ENCODE assay signal across 8 mouse cellular contexts in the genomic region with DNA sequence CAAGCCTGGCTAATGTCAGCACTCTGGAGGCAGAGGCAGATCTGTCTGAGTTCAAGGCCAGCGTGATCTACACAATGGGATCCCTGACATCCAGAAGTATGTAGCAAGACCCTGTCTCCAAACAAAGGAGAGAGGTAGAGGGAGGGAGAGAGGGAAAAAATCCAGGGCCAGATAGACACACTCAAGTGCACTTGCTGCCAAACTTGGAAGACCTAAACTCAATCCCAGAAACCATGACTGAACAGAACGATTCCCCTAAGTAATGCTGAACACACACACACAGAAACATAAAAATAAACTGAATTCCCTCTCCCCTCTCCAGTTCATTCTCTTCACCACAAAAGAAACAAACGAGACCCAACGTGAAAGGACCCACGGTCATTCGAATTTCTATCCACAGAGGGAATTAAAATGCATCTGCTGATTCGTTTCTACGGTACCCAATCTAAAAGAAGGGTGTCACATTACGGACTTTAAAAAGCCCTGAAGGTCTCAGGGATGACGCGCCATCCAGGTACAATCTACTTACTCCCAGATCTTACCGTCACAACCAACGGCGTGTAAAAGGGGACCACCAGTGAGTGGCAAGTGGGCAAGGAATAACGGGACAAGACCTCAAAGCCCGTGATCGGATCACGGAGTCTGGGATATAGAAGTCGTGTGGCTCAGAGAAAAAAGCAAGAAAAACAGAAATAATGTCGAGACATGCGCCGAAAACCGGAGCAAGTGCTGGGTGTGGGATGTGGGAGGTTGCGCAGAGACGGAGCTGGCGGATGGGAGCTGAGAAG. TPM values are rescaled to one million over a fixed set of nuclear protein-coding genes. Genes with fewer than 3 reads are reported as not detected.
A peak's percentile ranks its signal among the peaks of the same experiment; 100 is the strongest.
DNase-seq lines count a peak whose midpoint lies in the region; ATAC-seq and TF ChIP-seq lines count a peak whose summit lies in the region.

No protein-coding gene starts in this region.

- TF ChIP-seq CTCF in G1E (IDR thresholded peaks at IDR 0.05; ENCODE audit: low read depth, low read length), result no peak
- TF ChIP-seq CTCF in embryonic fibroblast, embryonic 13.5 days (IDR thresholded peaks at IDR 0.05; ENCODE audit: borderline replicate concordance, insufficient read depth, low read length), result no peak

- no peak for ATAC-seq in heart, embryonic 13.5 days (ENCODE audit: extremely low read depth, insufficient number of reproducible peaks, low FRiP score, low TSS enrichment)
- no peak for ATAC-seq in G1E (ENCODE audit: extremely low read depth, insufficient number of reproducible peaks, low FRiP score, poor library complexity, severe bottlenecking)
- peak; percentile 15 for ATAC-seq in intestine, embryonic 15.5 days
- ATAC-seq in midbrain, embryonic 14.5 days (ENCODE audit: low FRiP score, low TSS enrichment), result peak; percentile 8; the same call in 1 of the 2 replicates

- peaks cover 23% of the 10 kb centered on the region for H3K4me1 ChIP-seq in heart, embryonic 13.5 days
- H3K4me1 ChIP-seq in G1E (ENCODE audit: insufficient read depth, low read depth, low read length), result peaks cover 35% of the 10 kb centered on the region
- no peaks in the 10 kb centered on the region; the same call in 1 of the 2 replicates for H3K4me1 ChIP-seq in embryonic fibroblast, embryonic 13.5 days (ENCODE audit: control insufficient read depth, insufficient read depth, low read length)
- peaks cover 12% of the 10 kb centered on the region for H3K4me1 ChIP-seq in intestine, embryonic 15.5 days (replicated peaks)
- peaks cover 18% of the 10 kb centered on the region for H3K4me1 ChIP-seq in midbrain, embryonic 14.5 days (ENCODE audit: control insufficient read depth, insufficient read depth, low read length)

- H3K27me3 ChIP-seq in heart, embryonic 13.5 days (replicated peaks), result no peaks in the 10 kb centered on the region
- no peaks in the 10 kb centered on the region for H3K27me3 ChIP-seq in G1E (ENCODE audit: insufficient read depth, low read length)
- H3K27me3 ChIP-seq in intestine, embryonic 15.5 days (replicated peaks), result no peaks in the 10 kb centered on the region
- no peaks in the 10 kb centered on the region for H3K27me3 ChIP-seq in midbrain, embryonic 14.5 days (ENCODE audit: control insufficient read depth, insufficient read depth, low read length)

- no peaks in the 10 kb centered on the region for H3K9me3 ChIP-seq in heart, embryonic 13.5 days
- no peaks in the 10 kb centered on the region for H3K9me3 ChIP-seq in G1E (replicated peaks)
- no peaks in the 10 kb centered on the region for H3K9me3 ChIP-seq in intestine, embryonic 15.5 days
- H3K9me3 ChIP-seq in midbrain, embryonic 14.5 days (ENCODE audit: control insufficient read depth, low read length), result no peaks in the 10 kb centered on the region

- H3K9ac ChIP-seq in heart, embryonic 13.5 days, result peak overlapping the region; percentile 100
- H3K9ac ChIP-seq in intestine, embryonic 15.5 days, result peak overlapping the region; percentile 95
- peak overlapping the region; percentile 97 for H3K9ac ChIP-seq in midbrain, embryonic 14.5 days (replicated peaks; ENCODE audit: low read length)

- no peak for DNase-seq in heart, adult 8-10 months (ENCODE audit: low spot score)
- DNase-seq in G1E (ENCODE audit: low spot score), result peak; percentile 6
- peak; percentile 19 for DNase-seq in midbrain, embryonic 14.5 days
- no peak for DNase-seq in B cell, adult 2 months
- DNase-seq in thymus, postnatal 25 days, result no peak

- H3K4me2 ChIP-seq in heart, embryonic 13.5 days, result peak overlapping the region; percentile 82
- peak overlapping the region; percentile 62 for H3K4me2 ChIP-seq in intestine, embryonic 15.5 days (replicated peaks)
- peak overlapping the region; percentile 80 for H3K4me2 ChIP-seq in midbrain, embryonic 14.5 days (ENCODE audit: low read length)

- H3K27ac ChIP-seq in heart, embryonic 13.5 days (replicated peaks), result peak overlapping the region; percentile 93
- H3K27ac ChIP-seq in embryonic fibroblast, embryonic 13.5 days (ENCODE audit: insufficient read depth, low read length), result peak overlapping the region; percentile 63
- peak overlapping the region; percentile 85 for H3K27ac ChIP-seq in intestine, embryonic 15.5 days
- peak overlapping the region; percentile 93 for H3K27ac ChIP-seq in midbrain, embryonic 14.5 days (replicated peaks; ENCODE audit: low read depth, low read length)

- peaks cover 38% of the 10 kb centered on the region for H3K36me3 ChIP-seq in heart, embryonic 13.5 days
- H3K36me3 ChIP-seq in G1E (replicated peaks), result peaks cover 41% of the 10 kb centered on the region
- peaks cover 13% of the 10 kb centered on the region for H3K36me3 ChIP-seq in intestine, embryonic 15.5 days
- H3K36me3 ChIP-seq in midbrain, embryonic 14.5 days (ENCODE audit: control insufficient read depth, insufficient read depth, low read length), result peaks cover 33% of the 10 kb centered on the region

- peak; percentile 51 for TF ChIP-seq POLR2A in embryonic fibroblast, embryonic 13.5 days (IDR thresholded peaks at IDR 0.05; ENCODE audit: low read depth, low read length)

- H3K4me3 ChIP-seq in heart, embryonic 13.5 days, result peak overlapping the region; percentile 98
- peak overlapping the region; percentile 98 for H3K4me3 ChIP-seq in G1E (ENCODE audit: low read depth, low read length)
- peak overlapping the region; percentile 92 for H3K4me3 ChIP-seq in embryonic fibroblast, embryonic 13.5 days (ENCODE audit: insufficient read depth, low read length)
- peak overlapping the region; percentile 69 for H3K4me3 ChIP-seq in intestine, embryonic 15.5 days (replicated peaks)
- H3K4me3 ChIP-seq in midbrain, embryonic 14.5 days (replicated peaks; ENCODE audit: low read depth, low read length), result peak overlapping the region; percentile 95

- WGBS in heart, embryonic 13.5 days, result 1% methylated on average over 26 of the region's 26 CpGs
- under 1% methylated on average over 26 of the region's 26 CpGs for WGBS in intestine, embryonic 15.5 days
- under 1% methylated on average over 26 of the region's 26 CpGs for WGBS in midbrain, embryonic 14.5 days

RNA-seq across cellular contexts. Expression of a gene that starts 0.7 kb away (rescaled TPM):
- 159 and 171 TPM in 2 replicates for polyA plus RNA-seq in heart, embryonic 13.5 days (2015; fragmentation: Nextera tagmentation; extraction: Ambion mirVana)
- 10 to 100 TPM; 53.6 to 60.6 (median 58.8) TPM for total RNA-seq in heart, adult 8-10 months (2022)
- 190 and 198 TPM in 2 replicates for total RNA-seq in G1E (2014; fragmentation: Nextera tagmentation)
- 282 and 303 TPM in 2 replicates for total RNA-seq in G1E (2017)
- polyA plus RNA-seq in G1E (2012), result 101 and 116 TPM in 2 replicates
- polyA plus RNA-seq in embryonic fibroblast, embryonic 13.5 days (2011; ENCODE audit: insufficient read length, low read depth, missing spikeins), result 102 and 112 TPM in 2 replicates
- 209 and 211 TPM in 2 replicates for polyA plus RNA-seq in intestine, embryonic 15.5 days (2015; fragmentation: Nextera tagmentation; extraction: Ambion mirVana)
- 214 and 242 TPM in 2 replicates for polyA plus RNA-seq in midbrain, embryonic 14.5 days (2014; fragmentation: Nextera tagmentation; extraction: Ambion mirVana)

RNA-seq across cellular contexts. Expression of a gene that starts 23.2 kb away (rescaled TPM):
- polyA plus RNA-seq in heart, embryonic 13.5 days (2015; fragmentation: Nextera tagmentation; extraction: Ambion mirVana), result 22.7 and 24.4 TPM in 2 replicates
- 10 to 100 TPM; 21.3 to 33.6 (median 25.4) TPM for total RNA-seq in heart, adult 8-10 months (2022)
- 71.9 and 89.1 TPM in 2 replicates for total RNA-seq in G1E (2014; fragmentation: Nextera tagmentation)
- 56.5 and 66.6 TPM in 2 replicates for total RNA-seq in G1E (2017)
- 86.1 and 112 TPM in 2 replicates for polyA plus RNA-seq in G1E (2012)
- 23.4 and 26.5 TPM in 2 replicates for polyA plus RNA-seq in embryonic fibroblast, embryonic 13.5 days (2011; ENCODE audit: insufficient read length, low read depth, missing spikeins)
- polyA plus RNA-seq in intestine, embryonic 15.5 days (2015; fragmentation: Nextera tagmentation; extraction: Ambion mirVana), result 34.2 and 36.1 TPM in 2 replicates
- polyA plus RNA-seq in midbrain, embryonic 14.5 days (2014; fragmentation: Nextera tagmentation; extraction: Ambion mirVana), result 61.9 and 78.7 TPM in 2 replicates

Comparison
In these comparisons a context has a peak if more than half of its experiments do, and no peak if none do; other contexts are left out.
1. ATAC-seq: peak in intestine, embryonic 15.5 days (single experiment) and midbrain, embryonic 14.5 days (single experiment); none in heart, embryonic 13.5 days (single experiment) and G1E (single experiment).
2. DNase-seq: peak in G1E (single experiment) and midbrain, embryonic 14.5 days (single experiment); none in heart, adult 8-10 months (single experiment), B cell, adult 2 months (0 of 2) and thymus, postnatal 25 days (single experiment).
3. Peak in every context shown above with its lines, with median percentiles within 50 percentile points of each other: H3K27ac ChIP-seq, H3K4me2 ChIP-seq, H3K4me3 ChIP-seq and H3K9ac ChIP-seq.